Mouse (Mus musculus): ENCODE results near the gene Ugt1a9. TPM values are rescaled to one million over a fixed set of nuclear protein-coding genes. Genes with fewer than 3 reads are reported as not detected.

Ugt1a9 gene
- total RNA-seq, 4 experiments from 2014 or later = not detected

DNA sequence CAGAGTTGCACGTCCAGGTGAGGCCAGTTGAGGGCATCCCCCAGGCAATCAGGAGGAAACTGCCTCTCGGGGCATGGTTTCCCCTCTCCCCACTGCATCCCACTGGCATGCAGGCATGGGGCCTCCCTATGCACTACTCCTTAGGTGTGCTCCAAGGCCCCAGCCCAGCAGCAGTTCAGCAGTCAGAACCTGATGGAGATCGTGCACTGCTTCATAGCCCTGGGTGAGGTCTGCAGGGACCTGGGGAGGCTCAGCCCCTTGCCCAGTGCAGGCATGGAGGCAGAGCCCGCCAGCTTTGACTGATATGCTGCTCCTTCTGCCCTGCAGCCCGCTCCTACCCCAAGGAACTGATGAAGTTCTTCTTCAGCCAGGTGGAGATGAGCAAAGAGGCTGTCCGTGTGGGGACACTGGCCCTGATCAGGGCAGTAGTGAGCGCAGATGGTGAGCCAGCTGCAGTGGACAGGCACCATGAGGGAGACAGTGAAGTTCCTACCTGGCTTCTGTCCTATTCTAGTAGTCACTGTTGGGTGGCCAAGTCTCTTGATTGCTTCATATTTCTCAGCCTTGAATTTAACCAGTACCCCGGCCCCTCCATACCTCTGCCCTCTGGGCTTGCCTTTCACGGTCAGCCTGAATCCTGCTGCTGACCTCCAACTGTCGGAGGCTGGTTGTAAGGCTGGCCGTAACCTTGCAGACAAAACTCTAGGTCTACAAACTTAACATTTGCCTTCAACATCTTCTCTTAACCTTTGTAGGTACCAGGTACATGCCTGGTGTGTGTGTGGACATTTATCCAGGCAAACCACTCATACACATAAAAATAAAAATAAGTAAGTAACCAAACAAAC lies 164.7 kb downstream of the Ugt1a9 start:
- no peak for DNase-seq (ENCODE audit: low spot score)

DNA sequence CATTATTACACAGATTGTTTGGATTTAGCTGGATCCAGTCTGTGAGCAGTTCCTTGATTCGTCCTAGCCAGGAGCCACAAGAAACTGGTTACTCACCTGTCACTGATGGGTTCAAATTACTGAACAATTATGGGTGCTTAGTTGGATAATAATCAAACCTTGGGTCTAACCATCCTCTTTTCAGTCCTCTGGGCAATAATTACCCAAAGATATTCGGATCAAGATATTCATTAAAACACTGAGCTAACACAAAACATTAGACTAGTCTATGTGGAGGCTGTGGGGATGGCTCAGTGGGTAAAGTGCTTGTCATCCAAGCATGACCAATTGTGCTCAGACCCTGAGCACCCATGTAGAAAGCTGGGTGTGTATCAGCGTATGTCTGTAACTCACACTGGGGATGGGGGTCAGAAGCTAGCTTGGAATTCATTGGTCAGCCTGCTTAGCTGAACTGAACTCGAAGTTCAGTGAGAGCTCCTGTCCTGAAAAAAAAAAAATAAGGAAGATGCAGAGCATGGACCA lies 165.4 kb downstream of the Ugt1a9 start:
- no peak for DNase-seq (ENCODE audit: low spot score)

GRCm38 (mm10) chr1:88237311-88237710 lies 166.7 kb downstream of the Ugt1a9 start:
- DNase-seq (ENCODE audit: low spot score) = no peak

- DNase-seq (ENCODE audit: low spot score) = no peak
Observed at GRCm38 (mm10) chr1:88238771-88239170, 168.2 kb downstream of the Ugt1a9 start.

DNA sequence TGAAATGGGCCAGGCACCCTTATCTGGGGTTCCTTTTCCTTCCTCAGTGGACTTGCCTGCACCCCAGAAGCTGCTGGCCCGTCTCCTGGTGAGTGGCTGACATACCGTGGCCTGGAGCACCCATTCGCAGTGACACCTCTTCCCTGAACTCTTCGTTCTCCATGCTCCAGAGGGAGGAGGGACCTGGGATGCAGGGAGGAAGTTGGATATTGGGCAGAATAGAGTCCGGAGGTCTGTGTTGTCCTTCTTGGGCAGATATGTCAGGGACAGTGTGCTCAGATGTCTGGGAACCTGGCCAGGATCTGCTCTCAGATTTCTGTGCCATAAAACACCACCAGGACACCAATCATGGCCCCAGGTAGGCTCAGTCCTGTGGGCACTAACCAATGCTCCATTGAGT lies 169.5 kb downstream of the Ugt1a9 start:
- DNase-seq (ENCODE audit: low spot score) = no peak

DNA sequence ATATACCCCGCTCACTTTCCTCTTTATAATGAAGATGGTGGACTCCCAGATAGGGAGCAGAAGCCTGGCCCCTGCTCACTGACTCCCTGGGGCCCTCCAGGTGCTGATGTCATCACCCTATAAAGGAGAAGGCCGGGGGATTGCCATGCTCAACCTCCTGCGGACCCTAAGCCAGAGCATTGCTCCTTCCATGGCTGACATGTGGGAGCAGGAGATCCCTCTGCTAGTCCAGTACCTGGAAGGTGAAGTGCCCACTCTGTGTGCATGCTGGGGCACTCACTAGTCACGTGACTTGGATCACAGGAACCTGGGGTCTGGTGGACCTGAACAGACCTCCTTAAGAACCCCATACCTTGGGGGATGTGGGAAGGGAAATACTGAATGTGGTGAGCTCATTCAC lies 170.0 kb downstream of the Ugt1a9 start:
- DNase-seq (ENCODE audit: low spot score) = no peak

DNA sequence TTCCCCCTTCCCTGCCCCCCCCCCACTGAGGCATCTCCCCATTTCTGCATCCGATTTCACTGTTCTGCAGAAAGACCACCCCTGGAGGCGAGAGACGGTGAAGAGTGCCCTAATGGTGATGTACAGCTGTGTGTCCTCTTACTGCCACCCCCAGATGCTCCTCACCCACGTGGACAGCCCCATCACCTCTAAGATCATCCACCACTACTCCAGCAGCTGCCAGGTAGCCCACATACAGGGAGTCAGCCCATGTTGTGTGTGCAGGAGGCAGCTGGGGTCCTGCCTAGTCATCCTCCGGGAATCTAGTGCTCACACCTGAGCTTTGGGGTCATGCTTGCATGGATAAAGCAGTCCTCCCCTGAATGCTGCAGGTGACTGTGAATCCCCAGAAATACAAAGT lies 173.3 kb downstream of the Ugt1a9 start:
- DNase-seq (ENCODE audit: low spot score) = no peak

DNA sequence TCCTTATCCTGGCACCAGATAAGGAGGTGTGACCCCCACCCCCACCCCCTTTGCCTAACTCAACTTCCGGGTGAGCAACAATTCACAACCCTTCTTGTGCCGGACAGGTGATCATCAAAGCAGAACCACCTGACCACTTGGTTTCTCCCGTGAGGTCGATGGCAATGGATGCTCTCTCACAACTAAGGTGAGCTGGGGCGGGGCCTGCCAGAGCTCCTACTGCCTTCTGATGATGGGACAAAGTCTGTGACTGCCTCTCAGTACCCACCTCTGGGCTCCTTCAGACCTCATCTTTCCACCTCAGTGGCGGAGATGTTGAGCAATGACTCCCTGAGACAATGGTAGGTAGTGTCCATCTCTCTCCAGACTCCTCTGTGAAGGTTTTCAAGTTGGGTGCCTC lies 175.3 kb downstream of the Ugt1a9 start:
- no peak for DNase-seq (ENCODE audit: low spot score)

GRCm38 (mm10) chr1:88246386-88246785 lies 175.8 kb downstream of the Ugt1a9 start:
- no peak for DNase-seq (ENCODE audit: low spot score)

DNA sequence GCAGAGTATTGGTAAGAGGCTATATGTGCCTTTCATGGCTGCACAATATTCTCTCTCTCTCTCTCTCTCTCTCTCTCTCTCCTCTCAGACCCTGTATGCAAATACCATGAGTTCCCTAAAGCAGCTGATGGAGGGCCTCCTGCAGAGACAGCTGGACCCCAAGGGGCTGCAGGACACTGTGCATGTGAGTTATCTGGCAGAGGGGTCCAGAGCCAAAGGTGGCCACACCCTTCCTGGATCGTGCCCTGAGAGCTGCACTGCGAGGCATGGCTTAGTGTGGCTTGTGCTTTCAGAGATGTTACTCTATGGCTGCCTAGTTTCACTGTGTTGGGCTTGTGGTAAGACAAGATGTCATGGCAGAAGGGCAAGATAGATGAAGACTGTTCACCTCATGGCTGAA lies 177.1 kb downstream of the Ugt1a9 start:
- no peak for DNase-seq (ENCODE audit: low spot score)

- no peak for DNase-seq (ENCODE audit: low spot score)
Observed at GRCm38 (mm10) chr1:88248658-88249057, 178.1 kb downstream of the Ugt1a9 start.

- no peak for DNase-seq (ENCODE audit: low spot score)
Observed at GRCm38 (mm10) chr1:88249596-88249995, 179.0 kb downstream of the Ugt1a9 start.

DNA sequence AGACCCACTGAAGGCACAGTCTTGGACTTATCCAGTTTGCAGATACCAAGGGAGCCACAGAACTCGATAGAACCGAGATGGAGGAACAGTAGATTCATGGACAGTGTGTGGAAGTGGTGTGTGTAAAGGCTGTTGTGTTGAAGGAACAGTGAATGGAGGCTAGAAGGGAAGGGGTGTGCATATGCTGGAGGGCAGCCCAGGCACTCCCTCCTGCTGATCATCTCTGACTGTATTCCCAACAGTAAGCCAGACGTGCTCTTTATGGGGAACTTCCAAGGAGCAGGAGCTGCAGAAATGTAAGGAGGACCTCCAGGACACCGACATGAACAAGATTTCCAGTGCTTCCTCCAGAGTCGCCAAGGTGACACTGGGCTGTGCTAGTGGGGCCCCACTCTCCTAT lies 179.4 kb downstream of the Ugt1a9 start:
- DNase-seq (ENCODE audit: low spot score) = no peak

DNA sequence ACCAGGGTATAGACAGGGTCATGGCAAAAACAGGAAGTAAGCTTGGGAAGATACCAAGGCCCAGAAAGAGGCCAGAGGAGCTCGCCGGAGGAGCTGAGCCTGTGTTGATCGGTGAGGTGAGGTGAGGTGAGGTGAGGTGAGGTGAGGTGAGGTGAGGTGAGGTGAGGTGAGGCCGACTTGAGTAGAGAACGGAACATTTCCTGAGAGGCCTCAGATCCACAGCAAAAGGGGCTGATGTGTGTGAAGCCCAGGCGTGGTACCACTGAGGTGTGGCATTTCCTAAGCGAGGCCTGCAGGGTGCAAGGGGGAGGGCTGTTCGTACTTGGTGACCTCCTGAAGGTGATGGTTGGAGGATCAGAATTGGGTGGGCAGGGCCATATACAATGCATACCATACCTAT lies 182.5 kb downstream of the Ugt1a9 start:
- DNase-seq (ENCODE audit: low spot score) = no peak

- DNase-seq (ENCODE audit: low spot score) = no peak
Observed at GRCm38 (mm10) chr1:88253540-88253939, 182.9 kb downstream of the Ugt1a9 start.

GRCm38 (mm10) chr1:88254793-88255465 lies 184.3 kb downstream of the Ugt1a9 start:
- no peak for DNase-seq (ENCODE audit: low spot score)

GRCm38 (mm10) chr1:88255466-88255857 lies 184.9 kb downstream of the Ugt1a9 start:
- DNase-seq (ENCODE audit: low spot score) = no peak

DNA sequence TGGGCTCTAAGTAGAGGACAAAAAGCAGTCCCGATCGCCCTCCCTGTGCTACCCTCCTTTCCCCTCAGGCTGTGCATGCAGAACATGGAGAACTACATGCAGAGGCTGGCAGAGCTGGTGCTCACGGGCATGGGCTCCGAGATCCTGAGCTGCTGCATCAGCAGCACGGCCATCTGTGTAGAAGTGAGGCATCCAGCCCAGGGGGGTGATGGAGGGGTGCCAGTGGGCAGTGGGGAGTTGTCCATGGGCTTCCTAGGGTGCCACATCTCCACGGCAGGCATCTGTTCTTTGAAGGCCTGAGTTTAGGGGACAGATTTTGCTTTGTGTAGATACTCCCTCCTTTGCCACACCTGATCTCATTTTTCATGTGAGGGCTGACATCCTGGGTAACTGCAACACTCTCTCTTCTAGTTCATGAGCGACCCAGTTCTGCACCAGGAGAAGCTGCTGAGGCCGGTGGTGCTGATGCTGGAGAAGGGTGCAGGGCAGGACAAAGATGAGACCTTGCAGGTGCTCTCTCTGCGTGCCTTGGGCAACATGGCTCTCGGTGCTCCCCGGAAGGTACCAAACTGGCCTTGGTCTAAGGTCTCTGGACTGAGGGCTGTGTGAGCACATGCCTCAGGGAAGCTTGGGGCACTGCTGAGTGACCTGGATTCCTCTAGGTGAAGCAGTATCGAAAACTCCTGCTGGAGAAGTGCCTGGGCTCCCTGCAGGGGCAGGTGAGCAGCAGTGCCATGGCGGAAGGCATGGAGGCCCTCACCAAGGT lies 185.6 kb downstream of the Ugt1a9 start:
- DNase-seq (ENCODE audit: low spot score) = no peak

DNA sequence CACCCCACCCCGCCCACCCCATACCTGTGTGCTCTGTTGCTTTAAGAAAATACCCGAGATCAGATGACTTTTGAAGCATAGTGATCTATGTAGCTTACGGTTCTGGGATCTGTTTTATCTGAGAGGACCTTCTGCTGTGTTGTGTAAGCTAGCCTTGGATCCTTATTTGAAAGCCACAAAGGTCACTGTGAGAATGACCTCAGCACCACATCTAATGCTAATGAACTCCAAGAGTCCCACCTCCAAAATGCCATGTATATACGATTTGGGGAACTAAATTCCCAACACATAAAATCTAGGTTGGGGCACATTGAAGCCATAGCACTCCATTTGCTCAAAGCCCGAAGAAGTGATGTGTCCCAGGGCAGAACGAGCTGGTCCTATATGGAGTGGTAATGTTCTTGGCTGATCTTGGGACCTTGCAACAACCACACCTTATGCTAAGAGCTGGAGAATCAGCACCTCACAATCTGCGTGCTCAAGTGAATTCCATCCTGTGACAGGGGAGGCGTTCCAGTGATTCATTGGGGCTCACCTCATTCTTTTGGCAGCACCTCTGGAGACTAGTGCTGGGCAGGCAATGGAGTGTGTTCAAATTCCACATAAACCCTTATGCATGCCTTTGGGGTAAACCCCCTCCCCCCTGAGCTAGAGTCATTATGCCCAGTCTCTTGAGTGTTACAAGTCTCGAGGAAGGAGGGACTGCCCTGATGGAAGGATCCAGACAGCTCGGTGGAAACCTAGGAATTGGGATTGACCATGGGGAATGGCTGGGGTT lies 186.5 kb downstream of the Ugt1a9 start:
- DNase-seq (ENCODE audit: low spot score) = no peak

GRCm38 (mm10) chr1:88257681-88258080 lies 187.1 kb downstream of the Ugt1a9 start:
- no peak for DNase-seq (ENCODE audit: low spot score)

DNA sequence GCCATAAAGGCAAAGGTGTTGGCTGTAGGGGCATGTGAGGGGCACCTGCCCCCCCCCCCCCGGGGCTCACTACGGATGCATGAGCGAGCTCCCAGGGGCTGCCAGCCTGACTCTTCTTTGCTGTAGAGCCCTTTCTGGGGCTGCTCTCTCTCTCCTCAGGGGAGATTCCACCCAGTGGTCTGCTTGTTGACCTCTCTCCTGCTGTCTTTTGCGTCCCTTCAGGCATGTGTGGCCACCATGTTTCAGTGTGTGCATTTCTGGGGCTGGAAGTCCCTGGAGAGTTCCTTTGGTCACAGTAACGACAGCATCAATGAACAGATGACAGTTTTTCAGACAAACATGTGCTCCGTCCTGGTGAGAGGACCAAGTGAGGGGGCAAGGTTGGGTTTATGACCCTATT lies 187.8 kb downstream of the Ugt1a9 start:
- DNase-seq (ENCODE audit: low spot score) = no peak

All from heart, adult 8-10 months (tissue).